In the genomic region with DNA sequence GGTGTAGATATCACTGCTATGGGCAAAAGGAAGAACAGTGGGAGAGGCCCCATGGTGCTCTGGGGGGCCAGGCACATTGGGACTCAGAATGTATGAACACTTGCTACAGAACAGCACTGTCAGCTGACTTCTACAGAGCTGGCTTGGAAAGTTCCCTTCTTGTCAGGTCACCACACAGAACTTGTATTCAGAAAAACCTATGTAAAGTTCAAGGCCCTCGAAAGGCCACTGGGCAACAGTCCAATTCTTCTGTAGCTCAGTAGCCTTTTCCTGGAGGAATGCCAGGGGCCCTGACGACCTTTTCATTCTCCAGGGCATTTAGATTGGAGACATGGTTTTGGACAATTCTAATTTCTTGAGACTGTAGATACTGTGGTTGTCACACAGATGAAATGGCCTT, we compare ENCODE assay signal across 14 mouse cellular contexts. TPM values are rescaled to one million over a fixed set of nuclear protein-coding genes. Genes with fewer than 3 reads are reported as not detected.
DNase-seq lines count a peak whose midpoint lies in the region; ATAC-seq and TF ChIP-seq lines count a peak whose summit lies in the region.
"Had no signal": no experiment of that assay in that cellular context is flagged by ENCODE, and none has a peak within 500 bp of the region (broad histone marks: within the 10 kb centered on the region; RNA-seq: fewer than 3 reads in every experiment).

No protein-coding gene starts in this region.

- TF ChIP-seq CTCF in brain, embryonic 14.5 days (IDR thresholded peaks at IDR 0.05; ENCODE audit: borderline replicate concordance, extremely low read depth, insufficient read depth, insufficient read length), result no peak
- TF ChIP-seq CTCF in cerebellum, adult 2 months (IDR thresholded peaks at IDR 0.05; ENCODE audit: borderline replicate concordance, insufficient read depth, low read depth, low read length), result no peak

- ATAC-seq in megakaryocyte, adult 5-6 weeks (ENCODE audit: poor library complexity, severe bottlenecking), result no peak

- intact Hi-C loops in heart, postnatal 36 days (cut with DNase I), result no loop called here

- no peaks in the 10 kb centered on the region for H3K36me3 ChIP-seq in heart, embryonic 10.5 days

- H3K27ac ChIP-seq in heart, embryonic 10.5 days, result no peak overlapping the region
- H3K27ac ChIP-seq in cerebellum, adult 2 months (ENCODE audit: insufficient read depth, low read length), result no peak overlapping the region

- no peak for TF ChIP-seq POLR2A in brain, embryonic 14.5 days (IDR thresholded peaks at IDR 0.05; ENCODE audit: borderline replicate concordance, extremely low read depth, insufficient read depth, insufficient read length, poor library complexity, severe bottlenecking)
- TF ChIP-seq POLR2A in cerebellum, adult 2 months (IDR thresholded peaks at IDR 0.05; ENCODE audit: borderline replicate concordance, insufficient read depth, low read length), result no peak

- H3K27me3 ChIP-seq in heart, embryonic 10.5 days (ENCODE audit: insufficient read depth, poor library complexity, severe bottlenecking), result 0 out of 2 replicates have a peak, but pooled peaks cover 4% of the 10 kb centered on the region
- no peaks in the 10 kb centered on the region for H3K27me3 ChIP-seq in cerebellum, adult 2 months (ENCODE audit: control insufficient read depth, insufficient read depth, low read length)

- no peak overlapping the region for H3K4me3 ChIP-seq in heart, embryonic 10.5 days
- no peak overlapping the region for H3K4me3 ChIP-seq in cerebellum, adult 2 months (replicated peaks; ENCODE audit: insufficient read depth, low read depth, low read length)

- peaks cover 21% of the 10 kb centered on the region for H3K4me1 ChIP-seq in heart, embryonic 10.5 days
- no peaks in the 10 kb centered on the region for H3K4me1 ChIP-seq in cerebellum, adult 2 months (ENCODE audit: control insufficient read depth, insufficient read depth, low read length)

- 45% methylated on average over 2 of the region's 2 CpGs for WGBS in heart, embryonic 10.5 days
- 23% methylated on average over 2 of the region's 2 CpGs for WGBS in cerebellum, adult 2 months

- DNase-seq in heart, embryonic 10.5 days (ENCODE audit: low spot score), result peak; percentile 74
- DNase-seq in heart, postnatal 36 days, result no peak
- DNase-seq in 416B (ENCODE audit: low read depth), result peak; percentile 33
- peak; percentile 59 for DNase-seq in brain, embryonic 14.5 days (ENCODE audit: low read depth)
- peak; percentile 44 to 71 for DNase-seq in kidney, postnatal 4 days
- DNase-seq in cerebellum, adult 2 months, result no peak
- no peak for DNase-seq in testis, postnatal 10 days (ENCODE audit: low spot score)
- DNase-seq: cerebellum, adult 11 months; left cerebral cortex, postnatal 4 days; right cerebral cortex, adult 18-20 months; thymus, adult 18-20 months had no signal

- no peaks in the 10 kb centered on the region for H3K9me3 ChIP-seq in heart, embryonic 10.5 days

RNA-seq across cellular contexts. Expression of a gene that starts 2.5 kb away (rescaled TPM):
- not detected in 2 replicates for polyA plus RNA-seq in heart, embryonic 10.5 days (2016; fragmentation: Nextera tagmentation; extraction: Ambion mirVana)
- total RNA-seq in heart, postnatal 36 days (2021), result under 1 TPM in 1 of 2 experiments, not detected in 1; 0.22 TPM
- 0.16 and 0.25 TPM in 2 replicates for polyA plus RNA-seq in brain, embryonic 14.5 days (2012; rRNA removed)
- total RNA-seq in megakaryocyte, adult 5-6 weeks (2015), result 12.7 and 15.0 TPM in 2 replicates
- total RNA-seq in megakaryocyte, adult 5-6 weeks (2017), result 6.4 and 6.5 TPM in 2 replicates
- polyA plus RNA-seq in cerebellum, adult 2 months (2012; rRNA removed), result 0.43 and 0.52 TPM in 2 replicates
- polyA plus RNA-seq: embryonic facial prominence, embryonic 11.5 days had no signal

RNA-seq across cellular contexts. Expression of a gene that starts 2.6 kb away (rescaled TPM):
- polyA plus RNA-seq in heart, embryonic 10.5 days (2016; fragmentation: Nextera tagmentation; extraction: Ambion mirVana), result 0.70 and 0.73 TPM in 2 replicates
- under 1 TPM in 1 of 2 experiments, not detected in 1; 0.49 TPM for total RNA-seq in heart, postnatal 36 days (2021)
- 0.11 TPM in 2 replicates for polyA plus RNA-seq in brain, embryonic 14.5 days (2012; rRNA removed)
- total RNA-seq in megakaryocyte, adult 5-6 weeks (2015), result 0.40 and 1.2 TPM in 2 replicates
- 2.1 and 5.8 TPM in 2 replicates for total RNA-seq in megakaryocyte, adult 5-6 weeks (2017)
- polyA plus RNA-seq in cerebellum, adult 2 months (2012; rRNA removed), result 0.52 TPM in 1 of 2 replicates, not detected in the other
- total RNA-seq: left cerebral cortex, postnatal 4 days had no signal
- polyA plus RNA-seq: embryonic facial prominence, embryonic 11.5 days; hindbrain, embryonic 11.5 days had no signal

Comparison
In these comparisons a context has a peak if more than half of its experiments do, and no peak if none do; other contexts are left out.
1. DNase-seq: peak in heart, embryonic 10.5 days (single experiment), 416B (single experiment), brain, embryonic 14.5 days (single experiment) and kidney, postnatal 4 days (2 of 2); none in heart, postnatal 36 days (0 of 2), cerebellum, adult 2 months (0 of 2) and testis, postnatal 10 days (single experiment).